Mouse (Mus musculus) spleen, adult 2 months (tissue): Measurements from ENCODE around the gene Akap6.

Source experiments
- CTCF ChIP-seq: fragments of 200-500 bp; IDR thresholded peaks from 2 replicates; pipeline ENCODE4 v1.5.1; 2011; ENCODE audit warnings: mild to moderate bottlenecking, inconsistent platforms; ENCODE audit not compliant: insufficient read depth, insufficient read length, insufficient replicate concordance; ENCODE audit errors: extremely low read depth
- POLR2A ChIP-seq: fragments of 200-500 bp; IDR thresholded peaks from 2 replicates; pipeline ENCODE4 v1.6.1; 2011; ENCODE audit warnings: low read depth, low read length, inconsistent platforms

GRCm38 (mm10) chr12:52876065-52876464 is 176.9 kb downstream of the Akap6 start:
- TF ChIP-seq POLR2A (no peak), CTCF (no peak)
